Mouse (Mus musculus): Measurements from ENCODE around the gene Astn2. TPM values are rescaled to one million over a fixed set of nuclear protein-coding genes. Genes with fewer than 3 reads are reported as not detected.
A peak's percentile ranks its signal among the peaks of the same experiment; 100 is the strongest.

The Astn2 gene
- polyA plus RNA-seq, 1 experiment: not detected

- Histone ChIP-seq H3K79me2 (ENCODE audit: control insufficient read depth, insufficient read depth) (no peaks in the 10 kb centered on the region), H3K4me3 (ENCODE audit: insufficient read depth, poor library complexity, severe bottlenecking) (no peak overlapping the region), H3K79me3 (ENCODE audit: low read depth) (no peaks in the 10 kb centered on the region), H3K27me3 (ENCODE audit: control insufficient read depth, insufficient read depth, insufficient read length) (no peaks in the 10 kb centered on the region), H3ac (ENCODE audit: control insufficient read depth, insufficient read length, low read depth) (no peak overlapping the region), H3K36me3 (ENCODE audit: control insufficient read depth, insufficient read depth) (no peaks in the 10 kb centered on the region)
- no peak for TF ChIP-seq USF1 (IDR thresholded peaks at IDR 0.05; ENCODE audit: low read depth)
- TF ChIP-seq FOSL1 (IDR thresholded peaks at IDR 0.05; ENCODE audit: insufficient read depth, low read length, poor library complexity, severe bottlenecking): no peak
- TF ChIP-seq CTCF (IDR thresholded peaks at IDR 0.05; ENCODE audit: control insufficient read depth, insufficient read depth, insufficient read length): no peak
- TF ChIP-seq CEBPB (IDR thresholded peaks at IDR 0.05; ENCODE audit: low read depth): no peak
- no peak for TF ChIP-seq MYOG (IDR thresholded peaks at IDR 0.05; ENCODE audit: control insufficient read depth, extremely low read depth, insufficient read length)
- TF ChIP-seq MAX (IDR thresholded peaks at IDR 0.05): no peak
- TF ChIP-seq MYOD1 (IDR thresholded peaks at IDR 0.05; ENCODE audit: control insufficient read depth, insufficient read length, low read depth): no peak
Measured at GRCm38 (mm10) chr4:66344632-66345031, 59.8 kb downstream of the Astn2 start.

DNA sequence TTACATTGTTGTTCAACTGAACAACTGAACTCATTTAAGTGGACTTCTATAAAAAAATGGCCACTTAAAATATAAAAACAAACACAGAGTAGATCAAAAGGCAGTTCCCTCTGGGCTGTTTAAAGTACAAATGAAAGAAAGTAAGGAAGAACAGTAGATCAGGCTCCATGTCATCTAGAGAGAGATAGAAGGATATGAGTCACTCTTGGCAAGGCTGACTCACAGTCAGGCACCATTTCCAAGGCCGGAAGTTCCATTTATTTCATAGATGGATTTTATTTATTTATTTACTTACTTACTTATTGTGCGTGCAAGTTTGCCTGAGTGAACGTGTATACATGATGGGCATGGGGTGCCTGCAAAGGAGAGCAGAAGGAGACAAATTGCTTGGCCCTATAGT, 67.0 kb downstream of the Astn2 start:
- Histone ChIP-seq H3K79me2 (ENCODE audit: control insufficient read depth, insufficient read depth) (no peaks in the 10 kb centered on the region), H3K27me3 (ENCODE audit: control insufficient read depth, insufficient read depth, insufficient read length) (no peaks in the 10 kb centered on the region), H3K4me3 (ENCODE audit: insufficient read depth, poor library complexity, severe bottlenecking) (no peak overlapping the region), H3ac (ENCODE audit: control insufficient read depth, insufficient read length, low read depth) (no peak overlapping the region), H3K36me3 (ENCODE audit: control insufficient read depth, insufficient read depth) (no peaks in the 10 kb centered on the region), H3K79me3 (ENCODE audit: low read depth) (no peaks in the 10 kb centered on the region)
- TF ChIP-seq FOSL1 (IDR thresholded peaks at IDR 0.05; ENCODE audit: insufficient read depth, low read length, poor library complexity, severe bottlenecking): peak; percentile 76
- TF ChIP-seq MYOD1 (IDR thresholded peaks at IDR 0.05; ENCODE audit: control insufficient read depth, insufficient read length, low read depth): no peak
- no peak for TF ChIP-seq MAX (IDR thresholded peaks at IDR 0.05)

DNA sequence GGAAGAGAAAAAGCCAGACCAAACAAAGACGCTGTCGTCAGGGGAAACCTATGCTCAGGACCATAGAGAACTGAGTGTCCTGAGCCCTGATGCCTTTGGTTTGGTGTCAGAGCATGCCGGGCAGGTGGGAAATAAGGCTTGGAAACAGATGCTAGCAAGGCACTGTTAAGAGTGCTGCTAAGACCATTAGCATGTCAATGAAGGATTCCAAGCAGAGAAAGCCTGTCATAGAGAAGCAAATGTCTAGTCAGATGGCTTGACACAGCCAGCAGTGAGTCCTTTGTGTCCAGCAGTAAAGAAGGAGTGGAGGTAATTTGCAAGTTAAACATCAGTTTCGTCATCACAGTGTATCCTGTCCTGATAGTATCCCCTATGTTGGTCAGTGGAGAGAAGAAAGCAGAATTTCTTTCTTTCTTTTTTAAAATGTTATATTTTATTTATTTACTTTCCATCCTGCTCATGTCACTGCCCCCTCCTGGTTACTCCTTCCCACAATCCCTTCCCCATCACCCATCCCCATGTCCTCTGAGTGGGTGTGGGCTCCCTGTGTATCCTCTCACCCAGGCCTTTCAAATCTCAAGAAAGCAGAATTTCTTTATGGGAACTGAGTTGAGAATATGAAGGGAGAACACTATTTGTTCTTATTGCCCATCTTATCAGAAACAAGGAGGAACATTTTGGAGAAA, 73.7 kb downstream of the Astn2 start:
- no peaks in the 10 kb centered on the region for H3K79me3 ChIP-seq (ENCODE audit: low read depth)
- TF ChIP-seq CEBPB (IDR thresholded peaks at IDR 0.05; ENCODE audit: low read depth) (no peak), MYOG (IDR thresholded peaks at IDR 0.05; ENCODE audit: control insufficient read depth, extremely low read depth, insufficient read length) (no peak)
- no peak overlapping the region for H3ac ChIP-seq (ENCODE audit: control insufficient read depth, insufficient read length, low read depth)
- H3K27me3 ChIP-seq (ENCODE audit: control insufficient read depth, insufficient read depth, insufficient read length): no peaks in the 10 kb centered on the region
- H3K36me3 ChIP-seq (ENCODE audit: control insufficient read depth, insufficient read depth): no peaks in the 10 kb centered on the region
- no peaks in the 10 kb centered on the region for H3K79me2 ChIP-seq (ENCODE audit: control insufficient read depth, insufficient read depth)
- H3K4me3 ChIP-seq (ENCODE audit: insufficient read depth, poor library complexity, severe bottlenecking): no peak overlapping the region

DNA sequence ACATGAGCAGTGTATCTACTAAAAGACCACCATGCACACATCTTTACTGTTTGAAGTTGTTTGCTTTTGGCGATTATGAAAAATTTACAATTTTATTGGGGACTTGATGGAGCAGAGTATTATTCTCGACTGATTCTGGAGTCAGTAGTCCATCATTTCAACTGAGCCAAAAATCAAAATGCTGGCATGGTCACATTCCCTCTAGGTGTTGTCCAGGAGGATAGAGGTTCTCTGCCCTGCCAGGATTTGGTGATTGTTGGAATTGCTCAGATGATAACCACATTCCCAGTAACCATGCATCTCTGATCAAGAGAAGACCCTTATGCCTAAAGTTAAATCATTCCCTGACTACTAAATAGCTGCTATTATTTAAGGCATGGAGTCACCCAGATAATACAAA, 83.4 kb downstream of the Astn2 start:
- H3K36me3 ChIP-seq (ENCODE audit: control insufficient read depth, insufficient read depth): no peaks in the 10 kb centered on the region
- no peaks in the 10 kb centered on the region for H3K79me3 ChIP-seq (ENCODE audit: low read depth)
- H3K27me3 ChIP-seq (ENCODE audit: control insufficient read depth, insufficient read depth, insufficient read length): no peaks in the 10 kb centered on the region
- TF ChIP-seq FOSL1 (IDR thresholded peaks at IDR 0.05; ENCODE audit: insufficient read depth, low read length, poor library complexity, severe bottlenecking) (no peak), MYOD1 (IDR thresholded peaks at IDR 0.05; ENCODE audit: control insufficient read depth, insufficient read length, low read depth) (no peak), MAX (IDR thresholded peaks at IDR 0.05) (no peak), MYOG (IDR thresholded peaks at IDR 0.05; ENCODE audit: control insufficient read depth, extremely low read depth, insufficient read length) (no peak), CEBPB (IDR thresholded peaks at IDR 0.05; ENCODE audit: low read depth) (no peak), USF1 (IDR thresholded peaks at IDR 0.05; ENCODE audit: low read depth) (no peak)
- H3ac ChIP-seq (ENCODE audit: control insufficient read depth, insufficient read length, low read depth): no peak overlapping the region
- no peak overlapping the region for H3K4me3 ChIP-seq (ENCODE audit: insufficient read depth, poor library complexity, severe bottlenecking)
- no peaks in the 10 kb centered on the region for H3K79me2 ChIP-seq (ENCODE audit: control insufficient read depth, insufficient read depth)

- Histone ChIP-seq H3K4me3 (ENCODE audit: insufficient read depth, poor library complexity, severe bottlenecking) (no peak overlapping the region), H3K27me3 (ENCODE audit: control insufficient read depth, insufficient read depth, insufficient read length) (no peaks in the 10 kb centered on the region), H3ac (ENCODE audit: control insufficient read depth, insufficient read length, low read depth) (no peak overlapping the region), H3K79me2 (ENCODE audit: control insufficient read depth, insufficient read depth) (no peaks in the 10 kb centered on the region), H3K36me3 (ENCODE audit: control insufficient read depth, insufficient read depth) (no peaks in the 10 kb centered on the region), H3K79me3 (ENCODE audit: low read depth) (no peaks in the 10 kb centered on the region)
- TF ChIP-seq MAX (IDR thresholded peaks at IDR 0.05) (no peak), MYOG (IDR thresholded peaks at IDR 0.05; ENCODE audit: control insufficient read depth, extremely low read depth, insufficient read length) (no peak), CTCF (IDR thresholded peaks at IDR 0.05; ENCODE audit: control insufficient read depth, insufficient read depth, insufficient read length) (no peak), MYOD1 (IDR thresholded peaks at IDR 0.05; ENCODE audit: control insufficient read depth, insufficient read length, low read depth) (no peak), USF1 (IDR thresholded peaks at IDR 0.05; ENCODE audit: low read depth) (no peak), CEBPB (IDR thresholded peaks at IDR 0.05; ENCODE audit: low read depth) (no peak), FOSL1 (IDR thresholded peaks at IDR 0.05; ENCODE audit: insufficient read depth, low read length, poor library complexity, severe bottlenecking) (no peak)
Measured at GRCm38 (mm10) chr4:66314806-66315484, 89.5 kb downstream of the Astn2 start.

DNA sequence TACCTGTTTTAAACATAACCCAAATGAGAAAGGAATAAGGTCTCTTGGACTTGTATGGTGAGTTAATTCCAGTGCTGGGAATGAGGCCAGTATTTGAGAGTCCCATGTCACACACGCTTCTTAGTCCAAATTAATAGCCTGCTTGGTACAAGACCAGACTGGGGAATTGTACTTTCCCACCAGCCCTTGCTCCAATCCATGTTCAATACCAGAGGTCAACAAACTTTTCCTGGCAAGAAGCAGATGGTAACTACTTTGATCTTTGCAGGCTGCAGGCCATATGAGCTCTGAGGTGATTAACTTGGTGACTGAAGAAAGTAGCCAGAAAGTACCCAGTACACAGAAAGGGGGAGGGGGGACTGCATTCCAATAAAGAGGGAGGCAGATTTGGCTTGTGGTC, 91.7 kb downstream of the Astn2 start:
- Histone ChIP-seq H3K27me3 (ENCODE audit: control insufficient read depth, insufficient read depth, insufficient read length) (no peaks in the 10 kb centered on the region), H3ac (ENCODE audit: control insufficient read depth, insufficient read length, low read depth) (no peak overlapping the region), H3K36me3 (ENCODE audit: control insufficient read depth, insufficient read depth) (no peaks in the 10 kb centered on the region), H3K79me2 (ENCODE audit: control insufficient read depth, insufficient read depth) (no peaks in the 10 kb centered on the region), H3K79me3 (ENCODE audit: low read depth) (no peaks in the 10 kb centered on the region), H3K4me3 (ENCODE audit: insufficient read depth, poor library complexity, severe bottlenecking) (no peak overlapping the region)
- TF ChIP-seq MYOD1 (IDR thresholded peaks at IDR 0.05; ENCODE audit: control insufficient read depth, insufficient read length, low read depth) (no peak), FOSL1 (IDR thresholded peaks at IDR 0.05; ENCODE audit: insufficient read depth, low read length, poor library complexity, severe bottlenecking) (no peak)
